Mouse (Mus musculus) cerebellum, postnatal 36 days (tissue): ENCODE data around the gene Vmn2r106.

Experiments
- DNase-seq, 2 experiments: peaks; one replicate each; pipeline ENCODE4 v3.0.0; 2021 to 2022; ENCODE audit warnings: mixed read lengths in 2 of 2

Gene Vmn2r106

GRCm38 (mm10) chr17:20285453-20285852 is at the start of gene Vmn2r106:
Gene Vmn2r106 (minus strand): TSS chr17:20285553.
- no peak for DNase-seq

DNA sequence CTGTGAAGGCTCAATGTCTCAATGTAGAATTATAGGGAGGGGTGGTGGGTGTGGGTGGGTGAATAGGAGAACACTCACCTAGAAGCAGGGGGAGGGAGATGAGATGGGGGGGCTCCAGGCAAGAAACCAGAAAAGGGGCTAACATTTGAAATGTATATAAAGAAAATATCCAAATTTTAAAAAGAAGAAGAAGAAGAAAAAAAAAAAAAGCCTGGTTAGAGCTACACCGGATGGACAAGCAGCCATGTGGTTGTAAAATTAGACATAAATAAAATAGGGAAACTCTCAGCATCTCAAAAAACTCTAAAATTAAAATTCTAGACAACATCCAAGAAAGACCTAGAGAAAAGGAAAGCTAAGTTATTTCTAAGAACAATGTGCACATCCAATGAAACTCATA is 20.4 kb upstream of the Vmn2r106 start:
- DNase-seq = no peak

- no peak for DNase-seq
Measured at GRCm38 (mm10) chr17:20286906-20287305, 1.6 kb upstream of the Vmn2r106 start.

- no peak for DNase-seq
Measured at GRCm38 (mm10) chr17:20255522-20255921, 29.8 kb downstream of the Vmn2r106 start.

GRCm38 (mm10) chr17:20234952-20235351 is 50.4 kb downstream of the Vmn2r106 start, which contains the start of gene Vmn2r105:
Gene Vmn2r105 (minus strand): TSS chr17:20235052.
- no peak for DNase-seq
